Mouse (Mus musculus): ENCODE data around the gene Wfdc15a. TPM values are rescaled to one million over a fixed set of nuclear protein-coding genes. Genes with fewer than 3 reads are reported as not detected.

Wfdc15a gene
- polyA plus RNA-seq (2012; ENCODE audit: low replicate concordance) = not detected in 2 replicates

DNA sequence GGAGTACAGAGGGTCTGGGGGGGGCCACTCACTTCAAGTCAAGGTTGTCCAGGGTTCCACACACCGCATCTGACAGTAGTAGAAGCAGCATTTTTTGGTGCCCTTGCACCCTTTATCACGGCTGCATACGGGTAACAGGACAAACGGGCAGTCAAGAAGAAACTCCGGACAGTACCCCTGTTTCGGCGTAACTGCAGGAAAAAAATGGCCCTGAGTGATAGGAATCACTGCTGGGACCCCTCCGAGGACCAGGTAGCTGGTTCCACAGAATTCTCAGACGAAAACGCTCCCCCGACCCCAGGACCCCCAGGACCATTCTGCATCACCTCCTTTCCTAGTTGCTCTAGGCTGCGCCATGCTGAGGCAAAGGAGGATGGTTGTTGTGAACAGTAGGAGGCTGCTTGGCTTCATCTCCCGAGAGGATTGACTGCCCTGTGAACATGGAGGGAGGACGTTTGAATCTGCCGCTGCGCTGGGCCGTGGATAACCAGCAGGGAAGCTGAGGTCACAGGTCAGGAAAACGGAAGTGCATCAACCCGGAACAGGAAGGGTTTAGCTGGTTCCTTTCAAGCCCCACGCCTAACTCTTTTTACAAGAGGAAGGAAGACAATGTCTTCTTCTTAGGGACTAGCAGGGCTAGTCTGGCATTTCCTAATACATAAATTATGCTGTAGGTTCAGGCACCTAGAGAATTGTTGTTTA, at the start of gene Wfdc15a:
Wfdc15a (minus strand) TSS at position 505 of the 702 bp plus-strand sequence.

DNA sequence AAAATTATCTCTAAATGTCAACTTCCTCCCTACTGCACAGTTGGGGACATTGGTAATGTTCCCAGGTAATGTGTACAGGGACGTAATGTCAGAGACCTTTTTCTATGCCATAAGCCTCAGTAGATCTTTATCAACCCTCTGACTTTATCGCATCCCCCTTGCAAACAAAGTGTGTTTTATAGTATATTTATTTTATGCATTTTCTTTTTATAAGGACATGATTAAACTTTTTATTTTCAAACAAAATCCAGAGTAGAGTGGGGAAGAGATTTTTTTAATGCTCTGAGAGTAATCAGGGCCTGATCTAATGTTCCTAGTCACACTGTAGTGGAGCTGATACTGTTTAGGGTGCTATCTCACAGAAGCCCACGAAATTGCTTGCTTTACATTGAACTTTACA, 38.4 kb upstream of the Wfdc15a start, which contains the start of gene Svs2:
Svs2 (minus strand) TSS at position 101 of the 400 bp plus-strand sequence.

DNA sequence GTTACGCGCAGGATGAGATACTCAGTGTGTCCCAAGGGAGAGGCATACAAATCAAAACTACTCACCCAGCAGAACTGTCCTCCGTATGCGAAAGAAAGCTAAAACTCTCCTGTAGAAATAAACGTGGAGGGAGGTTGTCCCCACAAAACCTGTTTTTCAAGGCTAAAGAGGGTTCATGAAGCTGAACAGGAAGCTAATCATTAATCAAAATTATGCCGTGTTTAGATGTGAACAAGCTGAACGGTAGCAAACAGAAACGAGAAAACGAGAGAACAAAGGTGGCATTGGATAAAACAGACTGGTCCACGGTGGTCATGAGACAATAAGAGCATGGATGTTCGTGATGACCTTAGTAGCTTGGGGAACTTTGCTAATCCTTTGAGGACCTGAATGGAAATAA, 21.6 kb upstream of the Wfdc15a start, which contains the start of gene Wfdc15b:
Wfdc15b (minus strand) TSS at position 139 of the 400 bp plus-strand sequence.

DNA sequence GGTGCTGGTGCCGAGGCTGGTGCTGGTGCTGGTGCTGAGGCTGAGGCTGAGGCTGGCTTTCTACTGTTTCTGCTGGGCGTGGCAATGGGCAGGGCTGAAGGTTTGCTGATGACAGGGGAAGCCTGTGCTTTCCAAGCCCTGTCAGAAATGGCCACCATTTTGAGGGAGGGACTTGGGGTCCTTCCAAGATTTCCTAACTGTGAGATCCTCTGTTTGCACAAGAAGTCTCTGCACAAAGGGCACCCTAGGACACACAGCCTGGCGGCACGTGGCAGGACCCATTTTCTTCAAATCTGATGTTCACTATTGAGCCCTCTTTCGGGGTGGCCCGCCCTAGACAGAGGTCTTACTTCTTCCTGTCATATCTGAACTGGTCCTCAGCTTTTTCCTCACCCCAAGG, 9.4 kb downstream of the Wfdc15a start, which contains the start of gene Wfdc12:
Wfdc12 (minus strand) TSS at position 33 of the 400 bp plus-strand sequence.

DNA sequence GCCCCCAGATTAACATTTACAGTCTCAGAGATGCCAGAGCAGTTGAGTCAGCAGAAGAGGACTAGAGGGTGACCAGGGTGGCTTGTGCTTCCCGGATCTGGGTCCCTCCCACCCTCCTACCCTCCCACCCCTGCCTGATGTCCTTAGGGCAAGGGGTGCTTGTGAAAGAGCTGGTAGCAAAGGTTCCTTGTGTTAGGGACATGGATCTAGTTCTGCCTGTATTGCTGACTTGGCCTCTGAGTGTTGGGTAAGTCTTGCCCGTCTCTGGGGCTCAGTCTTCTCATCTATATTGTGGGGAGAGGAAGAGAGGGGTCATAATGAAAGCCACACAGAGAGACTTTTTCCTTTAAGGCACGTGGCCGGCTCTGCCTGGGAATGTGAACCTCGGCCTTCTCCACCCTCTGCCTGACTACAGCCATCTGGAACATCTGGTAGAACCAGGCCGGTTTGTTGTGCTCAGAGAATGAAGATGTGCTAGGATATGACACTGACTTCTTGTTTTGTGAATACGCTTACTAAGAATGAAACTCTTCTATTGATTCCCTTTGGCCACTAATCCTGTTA, 17.2 kb downstream of the Wfdc15a start, which contains the start of gene Wfdc5:
Wfdc5 (minus strand) TSS at position 51 of the 564 bp plus-strand sequence.

DNA sequence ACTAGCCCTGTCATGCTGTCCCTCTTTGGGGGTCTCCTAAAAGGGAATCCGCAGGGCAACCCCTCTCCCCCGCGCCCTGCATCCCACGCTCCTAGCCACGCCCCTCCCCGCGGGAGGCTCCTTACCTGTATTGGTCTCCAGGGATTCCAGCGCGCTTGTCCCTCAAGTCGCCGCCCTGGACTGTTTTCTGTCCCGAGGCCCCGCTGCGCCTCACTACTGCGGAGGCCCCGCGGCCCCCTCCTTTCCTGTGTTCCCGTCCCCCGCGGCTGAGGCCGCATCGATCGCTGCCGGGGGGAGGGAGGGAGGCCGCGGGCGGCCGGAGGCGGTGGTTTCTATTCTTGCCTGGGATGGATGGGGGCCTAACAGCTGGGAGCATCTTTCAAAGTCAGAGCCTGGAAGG, 29.0 kb downstream of the Wfdc15a start, which contains the start of gene Kcns1:
Kcns1 (minus strand) TSS at position 212 of the 400 bp plus-strand sequence.

Other genes starting within 250 kb of the Wfdc15a start
- gene Ywhab, start 205.2 kb downstream of the Wfdc15a start, polyA plus RNA-seq (2012; ENCODE audit: low replicate concordance) = 41.7 and 48.9 TPM in 2 replicates
- not detected in 2 replicates for gene Pabpc1l, start 174.7 kb downstream of the Wfdc15a start, polyA plus RNA-seq (2012; ENCODE audit: low replicate concordance)
- 7.5 and 23.7 TPM in 2 replicates for gene Stk4, start 129.8 kb downstream of the Wfdc15a start, polyA plus RNA-seq (2012; ENCODE audit: low replicate concordance)
- gene Tomm34, start 129.0 kb downstream of the Wfdc15a start, polyA plus RNA-seq (2012; ENCODE audit: low replicate concordance) = 32.5 and 38.0 TPM in 2 replicates
- 0.08 and 0.16 TPM in 2 replicates for gene Kcns1, start 29.0 kb downstream of the Wfdc15a start, polyA plus RNA-seq (2012; ENCODE audit: low replicate concordance)
- not detected in 2 replicates for gene Wfdc5, start 17.4 kb downstream of the Wfdc15a start, polyA plus RNA-seq (2012; ENCODE audit: low replicate concordance)
- gene Wfdc12, start 9.5 kb downstream of the Wfdc15a start, polyA plus RNA-seq (2012; ENCODE audit: low replicate concordance) = 0.25 TPM in 1 of 2 replicates, not detected in the other
- gene Wfdc15b, start 21.5 kb upstream of the Wfdc15a start, polyA plus RNA-seq (2012; ENCODE audit: low replicate concordance) = not detected in 2 replicates
- gene Svs2, start 38.3 kb upstream of the Wfdc15a start, polyA plus RNA-seq (2012; ENCODE audit: low replicate concordance) = not detected in 2 replicates
- gene Svs3b, start 56.5 kb upstream of the Wfdc15a start, polyA plus RNA-seq (2012; ENCODE audit: low replicate concordance) = not detected in 2 replicates
- gene Svs4, start 78.3 kb upstream of the Wfdc15a start, polyA plus RNA-seq (2012; ENCODE audit: low replicate concordance) = not detected in 2 replicates
- gene Svs3a, start 89.1 kb upstream of the Wfdc15a start, polyA plus RNA-seq (2012; ENCODE audit: low replicate concordance) = not detected in 2 replicates
- gene Svs6, start 116.6 kb upstream of the Wfdc15a start, polyA plus RNA-seq (2012; ENCODE audit: low replicate concordance) = not detected in 2 replicates
- not detected in 2 replicates for gene Svs5, start 132.6 kb upstream of the Wfdc15a start, polyA plus RNA-seq (2012; ENCODE audit: low replicate concordance)
- 5.2 and 16.4 TPM in 2 replicates for gene Slpi, start 189.0 kb upstream of the Wfdc15a start, polyA plus RNA-seq (2012; ENCODE audit: low replicate concordance)
- gene Rbpjl, start 203.0 kb upstream of the Wfdc15a start, polyA plus RNA-seq (2012; ENCODE audit: low replicate concordance) = 0.09 and 0.25 TPM in 2 replicates
- 0.07 TPM in 1 of 2 replicates, not detected in the other for gene Matn4, start 205.0 kb upstream of the Wfdc15a start, polyA plus RNA-seq (2012; ENCODE audit: low replicate concordance)
- gene Sdc4, start 243.8 kb upstream of the Wfdc15a start, polyA plus RNA-seq (2012; ENCODE audit: low replicate concordance) = 1.4 and 10.9 TPM in 2 replicates

All from leukemia stem cell, adult 10-12 weeks (primary cell).